Mouse (Mus musculus): ENCODE measurements at regions not wholly inside any gene's neighbourhood (a gene's known extent, or its start where the extent isn't known, plus 50 kb on each side); places are given as distances from the start of the nearest gene placed in this dataset.

GRCm38 (mm10) chr13:44229136-44229611 is 444.6 kb downstream of the Cd83 start:
- no peak for TF ChIP-seq CTCF (IDR thresholded peaks at IDR 0.05; ENCODE audit: low read depth)
- TF ChIP-seq EP300 (IDR thresholded peaks at IDR 0.05; ENCODE audit: low read depth) = no peak
